Comparison of ENCODE assay signal across 20 mouse cellular contexts in genomic region chr14:51903782-51904181, GRCm38 (mm10). TPM values are rescaled to one million over a fixed set of nuclear protein-coding genes. Genes with fewer than 3 reads are reported as not detected.
A peak's percentile ranks its signal among the peaks of the same experiment; 100 is the strongest.
DNase-seq lines count a peak whose midpoint lies in the region; ATAC-seq and TF ChIP-seq lines count a peak whose summit lies in the region.
"Had no signal": no experiment of that assay in that cellular context is flagged by ENCODE, and none has a peak within 500 bp of the region (broad histone marks: within the 10 kb centered on the region; RNA-seq: fewer than 3 reads in every experiment).

No protein-coding gene starts in this region.

- no peak for DNase-seq in hindbrain, embryonic 14.5 days (ENCODE audit: low spot score)
- DNase-seq in hindbrain, postnatal 0 days (ENCODE audit: low spot score), result no peak
- DNase-seq in midbrain, embryonic 10.5 days (ENCODE audit: low spot score), result no peak
- DNase-seq in midbrain, embryonic 11.5 days (ENCODE audit: low spot score, missing footprints), result no peak
- DNase-seq in midbrain, postnatal 0 days (ENCODE audit: low spot score), result no peak
- DNase-seq in cerebellum, postnatal 4 days (ENCODE audit: low spot score in 2 of 2), result no peak
- DNase-seq in left cerebral cortex, adult 8-10 months (ENCODE audit: low spot score in 2 of 2), result no peak
- DNase-seq: cerebellum, adult 9-10 months; thymus, postnatal 4 days had no signal

- 0 out of 2 replicates have a peak, but pooled peaks have one; percentile 23 for ATAC-seq in hindbrain, embryonic 14.5 days (ENCODE audit: low FRiP score)
- no peak for ATAC-seq in hindbrain, postnatal 0 days
- no peak for ATAC-seq in midbrain, embryonic 11.5 days (ENCODE audit: low FRiP score)
- ATAC-seq in midbrain, embryonic 12.5 days (ENCODE audit: low FRiP score, low read depth), result 0 out of 2 replicates have a peak, but pooled peaks have one; percentile 17
- peak; percentile 22; the same call in 1 of the 2 replicates for ATAC-seq in midbrain, postnatal 0 days (ENCODE audit: low FRiP score)

- no peaks in the 10 kb centered on the region for H3K36me3 ChIP-seq in hindbrain, embryonic 14.5 days (replicated peaks; ENCODE audit: control insufficient read depth, insufficient read depth)
- H3K36me3 ChIP-seq in hindbrain, postnatal 0 days (ENCODE audit: insufficient read depth, low read length), result peaks cover 6% of the 10 kb centered on the region; the same call in 1 of the 2 replicates
- H3K36me3 ChIP-seq in midbrain, embryonic 10.5 days, result no peaks in the 10 kb centered on the region
- no peaks in the 10 kb centered on the region for H3K36me3 ChIP-seq in midbrain, embryonic 11.5 days (ENCODE audit: control insufficient read depth, insufficient read depth, low read length)
- H3K36me3 ChIP-seq in midbrain, embryonic 12.5 days, result no peaks in the 10 kb centered on the region
- H3K36me3 ChIP-seq in midbrain, postnatal 0 days (ENCODE audit: insufficient read depth, low read length), result peaks cover 14% of the 10 kb centered on the region
- H3K36me3 ChIP-seq: G1E; kidney, embryonic 15.5 days; limb, embryonic 10.5 days had no signal

- H3K4me3 ChIP-seq in hindbrain, embryonic 14.5 days (replicated peaks; ENCODE audit: low read length), result no peak overlapping the region
- H3K4me3 ChIP-seq in hindbrain, postnatal 0 days (ENCODE audit: low read length), result no peak overlapping the region
- H3K4me3 ChIP-seq in midbrain, embryonic 10.5 days, result no peak overlapping the region
- no peak overlapping the region for H3K4me3 ChIP-seq in midbrain, embryonic 11.5 days (ENCODE audit: low read depth, low read length)
- no peak overlapping the region for H3K4me3 ChIP-seq in midbrain, embryonic 12.5 days
- H3K4me3 ChIP-seq in midbrain, postnatal 0 days (ENCODE audit: low read depth, low read length), result no peak overlapping the region
- H3K4me3 ChIP-seq: kidney, embryonic 15.5 days; layer of hippocampus, adult 2 months; limb, embryonic 10.5 days had no signal

- TF ChIP-seq CTCF in hindbrain, postnatal 0 days (IDR thresholded peaks at IDR 0.05; ENCODE audit: low read depth), result no peak
- TF ChIP-seq CTCF in midbrain, postnatal 0 days (IDR thresholded peaks at IDR 0.05), result no peak

- no peak overlapping the region for H3K4me2 ChIP-seq in hindbrain, embryonic 14.5 days (replicated peaks)
- H3K4me2 ChIP-seq in hindbrain, postnatal 0 days (ENCODE audit: low read depth, low read length), result no peak overlapping the region
- no peak overlapping the region for H3K4me2 ChIP-seq in midbrain, embryonic 11.5 days
- no peak overlapping the region for H3K4me2 ChIP-seq in midbrain, embryonic 12.5 days (replicated peaks)
- H3K4me2 ChIP-seq in midbrain, postnatal 0 days (ENCODE audit: low read depth, low read length, poor library complexity, severe bottlenecking), result no peak overlapping the region
- H3K4me2 ChIP-seq: kidney, embryonic 15.5 days had no signal

- no peak overlapping the region for H3K27ac ChIP-seq in hindbrain, embryonic 14.5 days
- H3K27ac ChIP-seq in hindbrain, postnatal 0 days, result no peak overlapping the region
- 0 out of 2 replicates have a peak overlapping the region, but pooled peaks have one; percentile 1 for H3K27ac ChIP-seq in midbrain, embryonic 10.5 days (replicated peaks)
- no peak overlapping the region for H3K27ac ChIP-seq in midbrain, embryonic 11.5 days (ENCODE audit: low read depth, low read length)
- no peak overlapping the region for H3K27ac ChIP-seq in midbrain, embryonic 12.5 days (replicated peaks)
- H3K27ac ChIP-seq in midbrain, postnatal 0 days (ENCODE audit: low read depth, low read length), result no peak overlapping the region
- H3K27ac ChIP-seq: kidney, embryonic 15.5 days; layer of hippocampus, adult 2 months; limb, embryonic 10.5 days; liver, embryonic 14.5 days had no signal

- no peaks in the 10 kb centered on the region for H3K4me1 ChIP-seq in hindbrain, embryonic 14.5 days (replicated peaks; ENCODE audit: control insufficient read depth, insufficient read depth, low read length)
- no peaks in the 10 kb centered on the region for H3K4me1 ChIP-seq in hindbrain, postnatal 0 days (ENCODE audit: insufficient read depth, low read length)
- peaks cover 6% of the 10 kb centered on the region; the same call in 1 of the 2 replicates for H3K4me1 ChIP-seq in midbrain, embryonic 10.5 days
- H3K4me1 ChIP-seq in midbrain, embryonic 11.5 days (ENCODE audit: control insufficient read depth, insufficient read depth, low read length), result no peaks in the 10 kb centered on the region
- no peaks in the 10 kb centered on the region for H3K4me1 ChIP-seq in midbrain, embryonic 12.5 days
- no peaks in the 10 kb centered on the region for H3K4me1 ChIP-seq in midbrain, postnatal 0 days (ENCODE audit: insufficient read depth, low read length)
- H3K4me1 ChIP-seq: kidney, embryonic 15.5 days; limb, embryonic 10.5 days had no signal

- H3K9me3 ChIP-seq in hindbrain, embryonic 14.5 days (ENCODE audit: control insufficient read depth, low read length), result no peaks in the 10 kb centered on the region
- H3K9me3 ChIP-seq in hindbrain, postnatal 0 days (ENCODE audit: low read length), result no peaks in the 10 kb centered on the region
- H3K9me3 ChIP-seq in midbrain, embryonic 10.5 days (replicated peaks), result no peaks in the 10 kb centered on the region
- H3K9me3 ChIP-seq in midbrain, embryonic 11.5 days (ENCODE audit: control insufficient read depth, low read length), result no peaks in the 10 kb centered on the region
- no peaks in the 10 kb centered on the region for H3K9me3 ChIP-seq in midbrain, embryonic 12.5 days
- H3K9me3 ChIP-seq in midbrain, postnatal 0 days (ENCODE audit: low read length), result no peaks in the 10 kb centered on the region
- H3K9me3 ChIP-seq: G1E; kidney, embryonic 15.5 days; limb, embryonic 10.5 days had no signal

- no peak overlapping the region for H3K9ac ChIP-seq in hindbrain, embryonic 14.5 days
- H3K9ac ChIP-seq in hindbrain, postnatal 0 days (replicated peaks; ENCODE audit: low read length), result no peak overlapping the region
- H3K9ac ChIP-seq in midbrain, embryonic 11.5 days (ENCODE audit: low read length), result no peak overlapping the region
- H3K9ac ChIP-seq in midbrain, embryonic 12.5 days (replicated peaks), result no peak overlapping the region
- no peak overlapping the region for H3K9ac ChIP-seq in midbrain, postnatal 0 days (replicated peaks; ENCODE audit: low read length, poor library complexity, severe bottlenecking)
- H3K9ac ChIP-seq: kidney, embryonic 15.5 days; liver, embryonic 14.5 days had no signal

- H3K27me3 ChIP-seq in hindbrain, embryonic 14.5 days (ENCODE audit: control insufficient read depth, insufficient read depth, low read length), result no peaks in the 10 kb centered on the region
- no peaks in the 10 kb centered on the region for H3K27me3 ChIP-seq in hindbrain, postnatal 0 days (ENCODE audit: insufficient read depth, low read length)
- H3K27me3 ChIP-seq in midbrain, embryonic 10.5 days (ENCODE audit: low read depth, poor library complexity, severe bottlenecking), result no peaks in the 10 kb centered on the region
- no peaks in the 10 kb centered on the region for H3K27me3 ChIP-seq in midbrain, embryonic 11.5 days (ENCODE audit: control insufficient read depth, insufficient read depth, low read length)
- H3K27me3 ChIP-seq in midbrain, embryonic 12.5 days, result 0 out of 2 replicates have a peak, but pooled peaks cover 3% of the 10 kb centered on the region
- H3K27me3 ChIP-seq in midbrain, postnatal 0 days (ENCODE audit: insufficient read depth, low read length), result no peaks in the 10 kb centered on the region
- H3K27me3 ChIP-seq: kidney, embryonic 15.5 days had no signal

- WGBS in hindbrain, embryonic 14.5 days, result 95% methylated on average over 9 of the region's 9 CpGs
- 88% methylated on average over 9 of the region's 9 CpGs for WGBS in hindbrain, postnatal 0 days
- 92% methylated on average over 9 of the region's 9 CpGs for whole genome bisulfite sequencing in midbrain, embryonic 10.5 days
- WGBS in midbrain, embryonic 11.5 days, result 95% methylated on average over 9 of the region's 9 CpGs
- 91% methylated on average over 9 of the region's 9 CpGs for WGBS in midbrain, embryonic 12.5 days
- WGBS in midbrain, postnatal 0 days, result 96% methylated on average over 9 of the region's 9 CpGs

RNA-seq across cellular contexts. Expression of gene Ndrg2, which starts 10.2 kb away (rescaled TPM):
- 165 and 190 TPM in 2 replicates for polyA plus RNA-seq in hindbrain, embryonic 14.5 days (2014; fragmentation: Nextera tagmentation; extraction: Ambion mirVana)
- total RNA-seq in hindbrain, postnatal 0 days (2014; rRNA removed), result 514 and 732 TPM in 2 replicates
- 543 and 625 TPM in 2 replicates for polyA plus RNA-seq in hindbrain, postnatal 0 days (2015; fragmentation: Nextera tagmentation; extraction: Ambion mirVana)
- polyA plus RNA-seq in midbrain, embryonic 10.5 days (2016; fragmentation: Nextera tagmentation; extraction: Ambion mirVana), result 8.4 and 11.1 TPM in 2 replicates
- 7.5 and 10.6 TPM in 2 replicates for polyA plus RNA-seq in midbrain, embryonic 11.5 days (2014; fragmentation: Nextera tagmentation; extraction: Ambion mirVana)
- polyA plus RNA-seq in midbrain, embryonic 12.5 days (2016; fragmentation: Nextera tagmentation; extraction: Ambion mirVana), result 21.6 and 24.0 TPM in 2 replicates
- total RNA-seq in midbrain, postnatal 0 days (2014; rRNA removed), result 403 and 449 TPM in 2 replicates
- polyA plus RNA-seq in midbrain, postnatal 0 days (2015; fragmentation: Nextera tagmentation; extraction: Ambion mirVana), result 356 and 413 TPM in 2 replicates
- total RNA-seq in left cerebral cortex, adult 8-10 months (2022), result 100 to 1,000 TPM; 798 to 932 (median 862) TPM

RNA-seq across cellular contexts. Expression of gene Slc39a2, which starts 11.1 kb away (rescaled TPM):
- polyA plus RNA-seq in hindbrain, embryonic 14.5 days (2014; fragmentation: Nextera tagmentation; extraction: Ambion mirVana), result 0.95 and 1.5 TPM in 2 replicates
- total RNA-seq in hindbrain, postnatal 0 days (2014; rRNA removed), result 0.89 and 2.4 TPM in 2 replicates
- polyA plus RNA-seq in hindbrain, postnatal 0 days (2015; fragmentation: Nextera tagmentation; extraction: Ambion mirVana), result 0.61 and 0.64 TPM in 2 replicates
- 0.58 and 0.65 TPM in 2 replicates for polyA plus RNA-seq in midbrain, embryonic 10.5 days (2016; fragmentation: Nextera tagmentation; extraction: Ambion mirVana)
- 0.40 and 0.41 TPM in 2 replicates for polyA plus RNA-seq in midbrain, embryonic 11.5 days (2014; fragmentation: Nextera tagmentation; extraction: Ambion mirVana)
- 1.2 and 1.6 TPM in 2 replicates for polyA plus RNA-seq in midbrain, embryonic 12.5 days (2016; fragmentation: Nextera tagmentation; extraction: Ambion mirVana)
- total RNA-seq in midbrain, postnatal 0 days (2014; rRNA removed), result 2.7 and 3.2 TPM in 2 replicates
- polyA plus RNA-seq in midbrain, postnatal 0 days (2015; fragmentation: Nextera tagmentation; extraction: Ambion mirVana), result 0.70 and 0.84 TPM in 2 replicates
- 1 to 10 TPM; 3.2 to 5.3 (median 3.8) TPM for total RNA-seq in left cerebral cortex, adult 8-10 months (2022)

RNA-seq across cellular contexts. Expression of gene Tppp2, which starts 14.4 kb away (rescaled TPM):
- polyA plus RNA-seq in hindbrain, embryonic 14.5 days (2014; fragmentation: Nextera tagmentation; extraction: Ambion mirVana), result not detected in 2 replicates
- not detected in 2 replicates for total RNA-seq in hindbrain, postnatal 0 days (2014; rRNA removed)
- polyA plus RNA-seq in hindbrain, postnatal 0 days (2015; fragmentation: Nextera tagmentation; extraction: Ambion mirVana), result not detected in 2 replicates
- polyA plus RNA-seq in midbrain, embryonic 10.5 days (2016; fragmentation: Nextera tagmentation; extraction: Ambion mirVana), result not detected in 2 replicates
- polyA plus RNA-seq in midbrain, embryonic 11.5 days (2014; fragmentation: Nextera tagmentation; extraction: Ambion mirVana), result not detected in 2 replicates
- polyA plus RNA-seq in midbrain, embryonic 12.5 days (2016; fragmentation: Nextera tagmentation; extraction: Ambion mirVana), result not detected in 2 replicates
- total RNA-seq in midbrain, postnatal 0 days (2014; rRNA removed), result not detected in 2 replicates
- polyA plus RNA-seq in midbrain, postnatal 0 days (2015; fragmentation: Nextera tagmentation; extraction: Ambion mirVana), result not detected in 2 replicates
- total RNA-seq in left cerebral cortex, adult 8-10 months (2022), result not detected
- total RNA-seq: adrenal gland, postnatal 4 days; G1E; gastrocnemius, postnatal 4 days; layer of hippocampus, adult 2 months had no signal
- polyA plus RNA-seq: embryonic facial prominence, embryonic 14.5 days; G1E; heart, postnatal 0 days; kidney, embryonic 15.5 days; limb, embryonic 10.5 days; liver, embryonic 14.5 days; neural tube, embryonic 14.5 days had no signal

RNA-seq across cellular contexts. Expression of gene Rnase13, which starts 18.8 kb away (rescaled TPM):
- polyA plus RNA-seq in hindbrain, embryonic 14.5 days (2014; fragmentation: Nextera tagmentation; extraction: Ambion mirVana), result not detected in 2 replicates
- not detected in 2 replicates for total RNA-seq in hindbrain, postnatal 0 days (2014; rRNA removed)
- polyA plus RNA-seq in hindbrain, postnatal 0 days (2015; fragmentation: Nextera tagmentation; extraction: Ambion mirVana), result not detected in 2 replicates
- polyA plus RNA-seq in midbrain, embryonic 10.5 days (2016; fragmentation: Nextera tagmentation; extraction: Ambion mirVana), result not detected in 2 replicates
- polyA plus RNA-seq in midbrain, embryonic 11.5 days (2014; fragmentation: Nextera tagmentation; extraction: Ambion mirVana), result not detected in 2 replicates
- not detected in 2 replicates for polyA plus RNA-seq in midbrain, embryonic 12.5 days (2016; fragmentation: Nextera tagmentation; extraction: Ambion mirVana)
- total RNA-seq in midbrain, postnatal 0 days (2014; rRNA removed), result not detected in 2 replicates
- 0.11 TPM in 1 of 2 replicates, not detected in the other for polyA plus RNA-seq in midbrain, postnatal 0 days (2015; fragmentation: Nextera tagmentation; extraction: Ambion mirVana)
- not detected for total RNA-seq in left cerebral cortex, adult 8-10 months (2022)
- total RNA-seq: adrenal gland, postnatal 4 days; G1E; gastrocnemius, postnatal 4 days; layer of hippocampus, adult 2 months had no signal
- polyA plus RNA-seq: embryonic facial prominence, embryonic 14.5 days; G1E; heart, postnatal 0 days; kidney, embryonic 15.5 days; limb, embryonic 10.5 days; liver, embryonic 14.5 days; neural tube, embryonic 14.5 days had no signal

RNA-seq across cellular contexts. Expression of gene Mettl17, which starts 19.1 kb away (rescaled TPM):
- polyA plus RNA-seq in hindbrain, embryonic 14.5 days (2014; fragmentation: Nextera tagmentation; extraction: Ambion mirVana), result 76.0 and 87.5 TPM in 2 replicates
- total RNA-seq in hindbrain, postnatal 0 days (2014; rRNA removed), result 33.1 and 41.9 TPM in 2 replicates
- 61.8 and 72.5 TPM in 2 replicates for polyA plus RNA-seq in hindbrain, postnatal 0 days (2015; fragmentation: Nextera tagmentation; extraction: Ambion mirVana)
- polyA plus RNA-seq in midbrain, embryonic 10.5 days (2016; fragmentation: Nextera tagmentation; extraction: Ambion mirVana), result 40.6 and 46.3 TPM in 2 replicates
- 49.6 and 52.4 TPM in 2 replicates for polyA plus RNA-seq in midbrain, embryonic 11.5 days (2014; fragmentation: Nextera tagmentation; extraction: Ambion mirVana)
- polyA plus RNA-seq in midbrain, embryonic 12.5 days (2016; fragmentation: Nextera tagmentation; extraction: Ambion mirVana), result 61.9 and 68.0 TPM in 2 replicates
- 68.2 and 71.6 TPM in 2 replicates for total RNA-seq in midbrain, postnatal 0 days (2014; rRNA removed)
- polyA plus RNA-seq in midbrain, postnatal 0 days (2015; fragmentation: Nextera tagmentation; extraction: Ambion mirVana), result 70.3 and 91.4 TPM in 2 replicates
- 10 to 100 TPM; 26.5 to 30.4 (median 28.4) TPM for total RNA-seq in left cerebral cortex, adult 8-10 months (2022)

Comparison
In these comparisons a context has a peak if more than half of its experiments do, and no peak if none do; other contexts are left out.
1. ATAC-seq: peak in hindbrain, embryonic 14.5 days (single experiment), midbrain, embryonic 12.5 days (single experiment) and midbrain, postnatal 0 days (single experiment); none in hindbrain, postnatal 0 days (single experiment) and midbrain, embryonic 11.5 days (single experiment).